Mouse (Mus musculus) hematopoietic stem cell, adult 5-6 weeks (primary cell): ENCODE results near the gene Spint1. TPM values are rescaled to one million over a fixed set of nuclear protein-coding genes. Genes with fewer than 3 reads are reported as not detected.
A peak's percentile ranks its signal among the peaks of the same experiment; 100 is the strongest.

Experiments used
- ATAC-seq, 2 experiments: fragments of 125-278 bp in 1 of 2; replicated peaks in 1 of 2; 2 replicates each; pipeline ENCODE4 v1.8.0; 2016 to 2017; ENCODE audit warnings: inconsistent platforms in 2 of 2, mild to moderate bottlenecking in 2 of 2, moderate number of reproducible peaks in 2 of 2, low read depth in 1 of 2, moderate TSS enrichment in 1 of 2; ENCODE audit not compliant: low FRiP score in 2 of 2, poor library complexity in 2 of 2, severe bottlenecking in 2 of 2, insufficient read depth in 1 of 2, low TSS enrichment in 1 of 2
- total RNA-seq: library from RNA; stranded (forward); fragments of 172-1452, 232-1000 nt; gene quantifications from 2 replicates; pipeline ENCODE4 v1.2.3, GENCODE M21; 2017

Gene Spint1
- 8.1 and 13.0 TPM in 2 replicates for total RNA-seq

GRCm38 (mm10) chr2:119237210-119237870 is at the start of gene Spint1:
Gene Spint1, plus strand, starts transcription at chr2:119237362.
- ATAC-seq: no peak

- peak; percentile 86 to 98 for ATAC-seq
These were observed 48.0 kb upstream of the Spint1 start for GRCm38 (mm10) chr2:119189029-119189710.

GRCm38 (mm10) chr2:119190969-119191368 is 46.2 kb upstream of the Spint1 start:
- no peak for ATAC-seq

- no peak for ATAC-seq
These were observed 43.0 kb upstream of the Spint1 start for GRCm38 (mm10) chr2:119194140-119194539.

GRCm38 (mm10) chr2:119196316-119197108 is 40.6 kb upstream of the Spint1 start:
- ATAC-seq: no peak

GRCm38 (mm10) chr2:119197493-119197892 is 39.7 kb upstream of the Spint1 start:
- ATAC-seq: no peak

GRCm38 (mm10) chr2:119198049-119198448 is 39.1 kb upstream of the Spint1 start:
- ATAC-seq: no peak

- no peak for ATAC-seq
These were observed 38.2 kb upstream of the Spint1 start for GRCm38 (mm10) chr2:119198934-119199333.

GRCm38 (mm10) chr2:119202914-119203453 is 34.2 kb upstream of the Spint1 start:
- ATAC-seq: no peak

- no peak for ATAC-seq
These were observed 33.2 kb upstream of the Spint1 start for GRCm38 (mm10) chr2:119203871-119204460.

GRCm38 (mm10) chr2:119207961-119208343 is 29.2 kb upstream of the Spint1 start:
- peak; percentile 1; a peak in 1 of 4 replicates for ATAC-seq

- ATAC-seq: peak; percentile 98 to 99
These were observed 28.6 kb upstream of the Spint1 start, which contains the start of the genes Zfyve19 and Dnajc17 for GRCm38 (mm10) chr2:119208344-119209175. Gene Zfyve19, plus strand, starts transcription at chr2:119208617. Gene Dnajc17, minus strand, starts transcription at chr2:119208795.

- ATAC-seq: peak in 1 of 2 experiments; percentile 9; a peak in 1 of 4 replicates
These were observed 28.0 kb upstream of the Spint1 start for GRCm38 (mm10) chr2:119209176-119209507.

- no peak for ATAC-seq
These were observed 7.1 kb upstream of the Spint1 start, which contains the start of gene Ppp1r14d for GRCm38 (mm10) chr2:119229775-119230704. Gene Ppp1r14d, minus strand, starts transcription at chr2:119229906.

GRCm38 (mm10) chr2:119236682-119237209 is 416 bp upstream of the Spint1 start:
- ATAC-seq: no peak
